Mouse (Mus musculus) liver, adult 2 months (tissue): ENCODE results near the gene Liph.

Experiments used
- CTCF ChIP-seq: fragments of 200-500 bp; IDR thresholded peaks from 2 replicates; pipeline ENCODE4 v1.5.1; 2011; ENCODE audit warnings: low read depth, low read length, control low read depth
- POLR2A ChIP-seq: fragments of 200-500 bp; IDR thresholded peaks from 2 replicates; pipeline ENCODE4 v1.6.1; 2011; ENCODE audit warnings: low read length, control low read depth; ENCODE audit not compliant: insufficient read depth; ENCODE audit errors: extremely low read depth

DNA sequence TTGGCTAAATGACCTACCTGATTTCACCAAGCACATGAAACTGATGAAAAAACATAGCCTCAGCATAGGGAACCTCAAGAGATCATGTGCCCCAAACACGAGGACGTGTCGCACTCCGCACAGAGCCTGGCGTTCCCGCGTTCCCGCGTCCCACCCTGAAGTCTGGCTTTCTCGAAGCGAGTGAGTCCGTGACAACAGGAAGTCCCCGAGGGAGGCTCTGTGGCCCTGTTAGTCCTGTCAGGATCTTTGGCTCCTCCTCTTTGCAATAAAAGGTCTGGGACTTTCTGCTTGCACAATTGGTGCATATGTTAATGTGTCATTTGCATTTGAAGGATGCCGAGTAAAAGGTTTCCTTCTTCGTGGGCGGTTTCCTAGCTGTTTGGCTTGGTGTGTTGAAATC is at the start of gene Liph:
- TF ChIP-seq CTCF (no peak), POLR2A (no peak)
